Mouse (Mus musculus): Measurements from ENCODE around the gene Peg12. TPM values are rescaled to one million over a fixed set of nuclear protein-coding genes. Genes with fewer than 3 reads are reported as not detected.
A peak's percentile ranks its signal among the peaks of the same experiment; 100 is the strongest.

Peg12 gene
- polyA plus RNA-seq, 1 experiment from 2014 or later, result 7.7 TPM

- ATAC-seq (ENCODE audit: low FRiP score, low TSS enrichment) (peak; percentile 74), DNase-seq (ENCODE audit: low spot score) (peak; percentile 76)
- Histone ChIP-seq H3K27me3 (ENCODE audit: control insufficient read depth, insufficient read depth, low read length) (no peaks in the 10 kb centered on the region), H3K9ac (ENCODE audit: low read length) (peak within 1 kb of the TSS; percentile 70), H3K4me3 (ENCODE audit: low read depth, low read length) (peak within 1 kb of the TSS; percentile 66), H3K9me3 (ENCODE audit: control insufficient read depth, low read length) (0 out of 2 replicates have a peak, but pooled peaks cover 3% of the 10 kb centered on the region), H3K4me1 (replicated peaks; ENCODE audit: control insufficient read depth, insufficient read depth) (no peaks in the 10 kb centered on the region), H3K27ac (replicated peaks) (0 out of 2 replicates have a peak within 1 kb of the TSS, but pooled peaks have one; percentile 67), H3K4me2 (replicated peaks; ENCODE audit: low read depth) (peak within 1 kb of the TSS; percentile 75), H3K36me3 (ENCODE audit: control insufficient read depth, insufficient read depth, low read length) (no peaks in the 10 kb centered on the region)
- 22% methylated on average over 49 of the region's 49 CpGs for WGBS
- no peak for TF ChIP-seq EP300 (optimal IDR thresholded peaks at IDR 0.05)
- no peak for TF ChIP-seq CTCF (IDR thresholded peaks at IDR 0.05; ENCODE audit: low read depth)
Measured at GRCm38 (mm10) chr7:62419493-62420360, 44.6 kb downstream of the Peg12 start, which contains the start of gene Mkrn3. TSS of gene Mkrn3 (minus strand) at chr7:62420139.

GRCm38 (mm10) chr7:62419105-62419492, 45.2 kb downstream of the Peg12 start:
- peak overlapping the region; percentile 70 for H3K9ac ChIP-seq (ENCODE audit: low read length)
- peak overlapping the region; percentile 75 for H3K4me2 ChIP-seq (replicated peaks; ENCODE audit: low read depth)
- TF ChIP-seq EP300 (optimal IDR thresholded peaks at IDR 0.05), result no peak
- no peak for TF ChIP-seq CTCF (IDR thresholded peaks at IDR 0.05; ENCODE audit: low read depth)
- 0 out of 2 replicates have a peak, but pooled peaks cover 3% of the 10 kb centered on the region for H3K9me3 ChIP-seq (ENCODE audit: control insufficient read depth, low read length)
- DNase-seq (ENCODE audit: low spot score) (no peak), ATAC-seq (ENCODE audit: low FRiP score, low TSS enrichment) (peak; percentile 26; the same call in 1 of the 2 replicates)
- H3K4me3 ChIP-seq (ENCODE audit: low read depth, low read length), result peak overlapping the region; percentile 66
- WGBS, result 54% methylated on average over 17 of the region's 17 CpGs
- no peaks in the 10 kb centered on the region for H3K36me3 ChIP-seq (ENCODE audit: control insufficient read depth, insufficient read depth, low read length)
- no peaks in the 10 kb centered on the region for H3K27me3 ChIP-seq (ENCODE audit: control insufficient read depth, insufficient read depth, low read length)
- no peaks in the 10 kb centered on the region for H3K4me1 ChIP-seq (replicated peaks; ENCODE audit: control insufficient read depth, insufficient read depth)
- no peak overlapping the region for H3K27ac ChIP-seq (replicated peaks)

GRCm38 (mm10) chr7:62418346-62418745, 46.0 kb downstream of the Peg12 start:
- H3K4me3 ChIP-seq (ENCODE audit: low read depth, low read length), result no peak overlapping the region
- H3K27ac ChIP-seq (replicated peaks), result no peak overlapping the region
- H3K9me3 ChIP-seq (ENCODE audit: control insufficient read depth, low read length), result 0 out of 2 replicates have a peak, but pooled peaks cover 3% of the 10 kb centered on the region
- TF ChIP-seq CTCF (IDR thresholded peaks at IDR 0.05; ENCODE audit: low read depth) (no peak), EP300 (optimal IDR thresholded peaks at IDR 0.05) (no peak)
- no peaks in the 10 kb centered on the region for H3K27me3 ChIP-seq (ENCODE audit: control insufficient read depth, insufficient read depth, low read length)
- H3K4me1 ChIP-seq (replicated peaks; ENCODE audit: control insufficient read depth, insufficient read depth), result no peaks in the 10 kb centered on the region
- H3K4me2 ChIP-seq (replicated peaks; ENCODE audit: low read depth), result no peak overlapping the region
- WGBS, result 82% methylated on average over 9 of the region's 9 CpGs
- ATAC-seq (ENCODE audit: low FRiP score, low TSS enrichment) (no peak), DNase-seq (ENCODE audit: low spot score) (no peak)
- H3K36me3 ChIP-seq (ENCODE audit: control insufficient read depth, insufficient read depth, low read length), result no peaks in the 10 kb centered on the region
- no peak overlapping the region for H3K9ac ChIP-seq (ENCODE audit: low read length)

GRCm38 (mm10) chr7:62416173-62416572, 48.1 kb downstream of the Peg12 start:
- Histone ChIP-seq H3K9me3 (ENCODE audit: control insufficient read depth, low read length) (0 out of 2 replicates have a peak, but pooled peaks cover 3% of the 10 kb centered on the region), H3K27ac (replicated peaks) (no peak overlapping the region), H3K27me3 (ENCODE audit: control insufficient read depth, insufficient read depth, low read length) (no peaks in the 10 kb centered on the region), H3K4me2 (replicated peaks; ENCODE audit: low read depth) (no peak overlapping the region), H3K36me3 (ENCODE audit: control insufficient read depth, insufficient read depth, low read length) (no peaks in the 10 kb centered on the region), H3K9ac (ENCODE audit: low read length) (no peak overlapping the region), H3K4me3 (ENCODE audit: low read depth, low read length) (no peak overlapping the region), H3K4me1 (replicated peaks; ENCODE audit: control insufficient read depth, insufficient read depth) (no peaks in the 10 kb centered on the region)
- DNase-seq (ENCODE audit: low spot score) (no peak), ATAC-seq (ENCODE audit: low FRiP score, low TSS enrichment) (no peak)
- TF ChIP-seq CTCF (IDR thresholded peaks at IDR 0.05; ENCODE audit: low read depth) (no peak), EP300 (optimal IDR thresholded peaks at IDR 0.05) (no peak)

GRCm38 (mm10) chr7:62415222-62415621, 49.1 kb downstream of the Peg12 start:
- WGBS, result 61% methylated on average over 1 of the region's 1 CpGs
- ATAC-seq (ENCODE audit: low FRiP score, low TSS enrichment) (no peak), DNase-seq (ENCODE audit: low spot score) (no peak)
- Histone ChIP-seq H3K9ac (ENCODE audit: low read length) (no peak overlapping the region), H3K36me3 (ENCODE audit: control insufficient read depth, insufficient read depth, low read length) (no peaks in the 10 kb centered on the region), H3K9me3 (ENCODE audit: control insufficient read depth, low read length) (no peaks in the 10 kb centered on the region), H3K27ac (replicated peaks) (no peak overlapping the region), H3K4me1 (replicated peaks; ENCODE audit: control insufficient read depth, insufficient read depth) (no peaks in the 10 kb centered on the region), H3K4me3 (ENCODE audit: low read depth, low read length) (no peak overlapping the region), H3K27me3 (ENCODE audit: control insufficient read depth, insufficient read depth, low read length) (no peaks in the 10 kb centered on the region), H3K4me2 (replicated peaks; ENCODE audit: low read depth) (no peak overlapping the region)
- TF ChIP-seq EP300 (optimal IDR thresholded peaks at IDR 0.05) (no peak), CTCF (IDR thresholded peaks at IDR 0.05; ENCODE audit: low read depth) (no peak)

Other genes with a start within 250 kb of the Peg12 start
- 34.7 and 35.8 TPM in 2 replicates for gene Ndn, start 117.9 kb downstream of the Peg12 start, polyA plus RNA-seq (2015; fragmentation: Nextera tagmentation; extraction: Ambion mirVana)
- 0.18 and 0.19 TPM in 2 replicates for gene Magel2, start 87.5 kb downstream of the Peg12 start, polyA plus RNA-seq (2015; fragmentation: Nextera tagmentation; extraction: Ambion mirVana)
- 1.9 and 2.2 TPM in 2 replicates for gene Mkrn3, start 44.4 kb downstream of the Peg12 start, polyA plus RNA-seq (2015; fragmentation: Nextera tagmentation; extraction: Ambion mirVana)